Mouse (Mus musculus): ENCODE data around the gene Olfr878. TPM values are rescaled to one million over a fixed set of nuclear protein-coding genes. Genes with fewer than 3 reads are reported as not detected.

Olfr878 gene
- not detected for polyA plus RNA-seq (2021)

DNA sequence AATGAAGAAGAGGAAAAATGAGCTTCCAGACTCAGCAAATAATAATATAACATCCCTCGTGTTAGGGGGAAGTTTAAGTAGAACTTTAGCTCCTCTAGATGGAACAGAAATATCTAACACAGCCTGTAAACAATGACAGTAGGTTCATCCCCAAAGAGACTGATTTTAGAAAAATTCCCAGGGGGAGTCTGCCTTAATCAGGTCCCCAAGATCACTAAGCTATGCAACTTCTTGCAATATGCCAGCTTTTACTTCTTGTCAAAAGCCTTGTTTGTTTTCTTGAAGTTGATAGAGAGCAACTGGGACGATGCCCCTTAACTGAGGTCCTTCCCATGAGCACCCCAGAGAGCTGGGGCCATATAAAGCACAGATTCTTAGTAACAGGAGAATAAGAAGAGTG lies at the start of gene Olfr878:
Olfr878 (plus strand) TSS at position 301 of the 400 bp plus-strand sequence.
- ChIA-PET POLR2A (no interaction called here), CTCF (interaction anchor here (2.1 kb wide), 1 partner anchor 14 kb away, joined by 5 read pairs; no protein-coding TSS in a partner anchor)
- no peaks in the 10 kb centered on the region for H3K27me3 ChIP-seq
- no peak for TF ChIP-seq CTCF (IDR thresholded peaks at IDR 0.05)
- DNase-seq (ENCODE audit: low read depth, low spot score) (no peak), ATAC-seq (no peak)
- in situ Hi-C loops (cut with MboI; ENCODE audit: low pct_unique_long_range_greater_than_20kb) = no loop called here

DNA sequence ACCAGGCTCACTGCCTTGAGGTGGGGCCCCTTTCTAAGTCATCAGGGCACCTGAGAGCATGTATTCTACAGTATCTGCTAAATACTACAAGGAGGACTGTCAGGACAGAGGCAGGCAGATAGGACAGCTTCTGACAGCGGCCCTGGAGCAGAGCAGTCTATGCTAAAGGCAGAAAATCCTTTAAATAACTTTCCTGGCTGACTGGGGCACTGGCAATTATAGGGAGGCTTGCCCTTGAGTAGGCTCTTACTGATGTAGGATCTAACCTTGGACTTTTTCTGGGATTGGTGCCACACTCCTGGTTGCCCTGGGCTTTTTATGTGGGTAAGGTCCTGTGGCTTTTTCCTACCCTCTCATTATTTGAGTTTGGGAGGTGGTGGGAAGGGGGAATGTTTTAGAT lies 47.4 kb upstream of the Olfr878 start:
- CTCF ChIA-PET = no interaction called here
- ATAC-seq (no peak), DNase-seq (ENCODE audit: low read depth, low spot score) (no peak)
- POLR2A ChIA-PET = no interaction called here
- in situ Hi-C loops (cut with MboI; ENCODE audit: low pct_unique_long_range_greater_than_20kb) = no loop called here
- peaks cover 3% of the 10 kb centered on the region for H3K27me3 ChIP-seq
- no peak for TF ChIP-seq CTCF (IDR thresholded peaks at IDR 0.05)

- DNase-seq (ENCODE audit: low read depth, low spot score) (no peak), ATAC-seq (no peak)
- in situ Hi-C loops (cut with MboI; ENCODE audit: low pct_unique_long_range_greater_than_20kb) = no loop called here
- H3K27me3 ChIP-seq = peaks cover 3% of the 10 kb centered on the region
- TF ChIP-seq CTCF (IDR thresholded peaks at IDR 0.05) = no peak
- CTCF ChIA-PET = no interaction called here
- POLR2A ChIA-PET = no interaction called here
These were observed 46.5 kb upstream of the Olfr878 start for GRCm38 (mm10) chr9:37871097-37871496.

DNA sequence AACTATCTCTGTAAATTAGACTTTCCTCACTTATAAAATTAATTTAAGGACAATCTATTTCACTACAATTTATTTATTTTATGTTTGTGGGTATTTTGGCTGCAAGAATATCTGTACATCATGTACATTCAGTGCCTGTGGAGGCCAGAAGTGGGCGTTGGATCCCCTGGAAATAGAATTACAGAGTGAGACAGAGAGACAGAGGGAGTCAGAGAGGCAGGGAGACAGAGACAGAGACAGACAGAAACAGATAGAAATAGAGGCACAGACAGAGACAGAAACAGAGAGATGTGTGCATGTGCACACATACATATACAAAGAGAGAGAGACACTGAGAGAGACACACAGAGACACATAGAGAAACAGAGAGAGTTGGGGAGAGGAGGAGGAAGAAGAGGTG lies 46.1 kb upstream of the Olfr878 start:
- DNase-seq (ENCODE audit: low read depth, low spot score) = no peak
- POLR2A ChIA-PET = no interaction called here
- no peak for ATAC-seq
- in situ Hi-C loops (cut with MboI; ENCODE audit: low pct_unique_long_range_greater_than_20kb) = no loop called here
- H3K27me3 ChIP-seq = peaks cover 3% of the 10 kb centered on the region
- no peak for TF ChIP-seq CTCF (IDR thresholded peaks at IDR 0.05)
- CTCF ChIA-PET = no interaction called here

DNA sequence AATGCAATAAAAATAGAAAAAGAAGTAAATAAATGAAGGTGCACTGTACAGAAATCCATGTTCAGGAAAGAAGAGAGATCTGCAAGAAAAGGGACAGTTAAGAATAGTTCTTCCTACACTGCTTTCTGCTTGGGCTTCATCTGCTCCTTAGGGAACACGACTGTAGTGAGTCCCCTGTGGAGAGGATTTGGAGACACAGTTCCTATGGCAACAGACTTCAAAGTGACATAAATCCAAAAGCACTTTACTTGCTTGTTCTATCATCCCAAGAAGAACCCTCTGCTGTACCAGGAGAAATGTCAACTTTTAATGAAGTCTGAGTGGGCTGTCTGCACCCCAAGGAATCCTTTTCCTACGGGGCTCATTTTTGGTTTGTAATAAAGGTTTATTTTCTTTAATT lies 26.7 kb upstream of the Olfr878 start:
- TF ChIP-seq CTCF (IDR thresholded peaks at IDR 0.05) = no peak
- ATAC-seq = no peak
- peaks cover 3% of the 10 kb centered on the region for H3K27me3 ChIP-seq
- CTCF ChIA-PET = no interaction called here
- no peak for DNase-seq (ENCODE audit: low read depth, low spot score)
- POLR2A ChIA-PET = no interaction called here
- in situ Hi-C loops (cut with MboI; ENCODE audit: low pct_unique_long_range_greater_than_20kb) = no loop called here

DNA sequence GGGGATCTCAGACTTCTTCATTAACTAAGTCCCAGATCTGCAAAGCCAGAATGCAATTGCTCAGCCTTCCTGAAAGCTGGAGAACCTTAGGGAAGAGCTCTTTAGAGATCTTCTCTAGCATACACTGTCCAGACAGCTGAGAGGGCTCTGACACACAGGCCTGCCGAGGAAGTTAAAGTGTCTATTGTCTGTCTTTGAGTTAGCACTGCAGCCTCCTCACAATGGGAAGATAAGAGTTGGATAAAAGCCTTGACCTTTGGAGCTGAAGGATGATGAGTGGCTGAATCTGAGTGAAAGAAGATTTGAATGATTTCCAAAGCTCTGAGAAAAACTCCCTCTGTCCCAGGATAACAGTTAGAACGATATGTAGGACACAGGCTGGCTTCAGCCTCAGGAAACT lies 21.0 kb upstream of the Olfr878 start, which contains the start of gene Olfr145:
Olfr145 (plus strand) TSS at position 64 of the 400 bp plus-strand sequence.
- POLR2A ChIA-PET = interaction anchor here (0.7 kb wide), 1 partner anchor 240 kb away, joined by 3 read pairs; the partner anchor contains the start of gene Tbrg1
- in situ Hi-C loops (cut with MboI; ENCODE audit: low pct_unique_long_range_greater_than_20kb) = no loop called here
- no peak for DNase-seq (ENCODE audit: low read depth, low spot score)
- H3K27me3 ChIP-seq = no peaks in the 10 kb centered on the region
- no peak for TF ChIP-seq CTCF (IDR thresholded peaks at IDR 0.05)
- CTCF ChIA-PET = no interaction called here
- no peak for ATAC-seq

GRCm38 (mm10) chr9:37905555-37905954 lies 12.1 kb upstream of the Olfr878 start:
- no peak for TF ChIP-seq CTCF (IDR thresholded peaks at IDR 0.05)
- peaks cover 10% of the 10 kb centered on the region for H3K27me3 ChIP-seq
- in situ Hi-C loops (cut with MboI; ENCODE audit: low pct_unique_long_range_greater_than_20kb) = no loop called here
- ChIA-PET CTCF (no interaction called here), POLR2A (no interaction called here)
- ATAC-seq (no peak), DNase-seq (ENCODE audit: low read depth, low spot score) (no peak)

- CTCF ChIA-PET = interaction anchor here (2.1 kb wide), 1 partner anchor 14 kb away, joined by 5 read pairs; no protein-coding TSS in a partner anchor
- in situ Hi-C loops (cut with MboI; ENCODE audit: low pct_unique_long_range_greater_than_20kb) = no loop called here
- H3K27me3 ChIP-seq = no peaks in the 10 kb centered on the region
- ATAC-seq (no peak), DNase-seq (ENCODE audit: low read depth, low spot score) (no peak)
- TF ChIP-seq CTCF (IDR thresholded peaks at IDR 0.05) = no peak
- POLR2A ChIA-PET = no interaction called here
These were observed 378 bp downstream of the Olfr878 start for GRCm38 (mm10) chr9:37918018-37918417.

DNA sequence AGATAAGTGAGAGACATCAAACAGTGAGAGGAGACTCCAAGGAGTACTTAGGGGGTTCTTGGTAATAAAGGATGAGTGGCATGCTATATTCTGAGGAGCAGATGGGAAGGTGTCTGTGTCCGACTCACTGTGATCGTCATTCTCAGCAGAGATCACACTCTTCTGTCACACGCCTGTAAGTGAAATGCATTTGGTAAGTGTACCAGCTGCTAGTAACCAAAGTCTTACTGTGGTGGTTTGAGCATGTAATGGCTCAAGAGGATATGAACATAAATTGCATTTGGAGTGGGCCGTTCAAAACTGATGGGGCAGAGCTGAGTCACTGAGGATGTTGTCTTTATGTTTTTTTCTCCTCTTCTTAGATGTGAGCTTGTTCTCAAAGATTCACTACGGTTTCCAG lies 6.6 kb downstream of the Olfr878 start:
- in situ Hi-C loops (cut with MboI; ENCODE audit: low pct_unique_long_range_greater_than_20kb) = no loop called here
- no peak for ATAC-seq
- DNase-seq (ENCODE audit: low read depth, low spot score) = no peak
- ChIA-PET CTCF (no interaction called here), POLR2A (no interaction called here)
- TF ChIP-seq CTCF (IDR thresholded peaks at IDR 0.05) = no peak
- no peaks in the 10 kb centered on the region for H3K27me3 ChIP-seq

GRCm38 (mm10) chr9:37925445-37925844 lies 7.8 kb downstream of the Olfr878 start:
- in situ Hi-C loops (cut with MboI; ENCODE audit: low pct_unique_long_range_greater_than_20kb) = no loop called here
- ChIA-PET POLR2A (no interaction called here), CTCF (interaction anchor here (1.2 to 1.3 kb wide), 2 partner anchors 12 to 236 kb away, joined by 3 to 4 read pairs; no protein-coding TSS in a partner anchor)
- DNase-seq (ENCODE audit: low read depth, low spot score) (no peak), ATAC-seq (no peak)
- no peak for TF ChIP-seq CTCF (IDR thresholded peaks at IDR 0.05)
- H3K27me3 ChIP-seq = no peaks in the 10 kb centered on the region

DNA sequence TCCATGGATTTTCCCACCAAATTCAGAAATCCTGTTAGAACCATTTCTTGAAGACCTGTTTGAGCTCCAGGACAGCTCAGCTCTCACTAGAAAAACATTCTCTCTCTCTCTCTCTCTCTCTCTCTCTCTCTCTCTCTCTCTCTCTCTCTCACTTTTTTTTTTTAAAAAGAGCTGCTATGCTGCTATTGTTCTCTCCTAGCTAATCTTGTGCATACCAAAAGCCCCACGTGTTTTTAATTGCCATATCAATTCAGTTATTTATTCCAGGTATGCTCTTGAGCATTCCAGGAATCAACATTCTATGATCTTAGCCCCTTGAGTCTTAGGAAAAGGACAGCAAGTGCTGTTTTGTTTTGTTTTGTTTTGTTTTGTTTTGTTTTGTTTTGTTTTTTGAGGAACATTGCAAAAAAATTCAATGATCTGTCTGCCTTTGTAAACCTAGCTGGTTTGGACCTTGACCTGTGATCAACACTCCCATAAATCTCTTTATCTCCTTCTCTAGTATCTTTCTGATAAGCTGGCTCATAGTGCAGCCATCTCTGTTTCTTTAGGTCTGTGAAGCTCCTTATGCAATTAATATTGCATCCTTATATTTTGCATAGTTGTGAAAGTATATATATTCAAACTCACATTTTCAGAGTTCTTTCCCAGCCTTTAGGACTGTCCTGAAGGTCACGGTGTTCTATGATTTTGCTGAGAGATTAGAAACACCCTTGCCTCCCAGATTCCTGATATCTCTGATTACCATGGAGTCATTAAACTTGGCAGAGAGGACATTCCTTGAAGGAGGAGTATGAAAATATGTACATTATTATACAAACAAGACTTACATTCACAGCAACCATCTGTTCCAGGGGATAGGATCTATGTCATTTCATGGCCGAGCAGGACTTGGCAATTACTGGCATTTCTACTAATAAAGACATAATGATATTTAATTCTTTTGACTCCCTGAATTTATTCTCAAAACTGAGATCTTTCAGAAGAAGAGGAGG lies 8.7 kb downstream of the Olfr878 start:
- no peak for TF ChIP-seq CTCF (IDR thresholded peaks at IDR 0.05)
- no peak for DNase-seq (ENCODE audit: low read depth, low spot score)
- ChIA-PET POLR2A (no interaction called here), CTCF (interaction anchor here (1.2 to 1.3 kb wide), 2 partner anchors 11 to 237 kb away, joined by 3 to 4 read pairs; no protein-coding TSS in a partner anchor)
- in situ Hi-C loops (cut with MboI; ENCODE audit: low pct_unique_long_range_greater_than_20kb) = no loop called here
- no peaks in the 10 kb centered on the region for H3K27me3 ChIP-seq
- ATAC-seq = no peak
